Mouse (Mus musculus) layer of hippocampus, adult 18-20 months (tissue): ENCODE data around the gene A4galt. TPM values are rescaled to one million over a fixed set of nuclear protein-coding genes. Genes with fewer than 3 reads are reported as not detected.
"Not testable (repeated sequence)": the region's sequence is repeated elsewhere in the genome, so short reads cannot be mapped to it uniquely, and the experiment has no call there.

ENCODE experiments used
- DNase-seq, 2 experiments: peaks; one replicate each; pipeline ENCODE4 v3.0.0; 2022; ENCODE audit warnings: low spot score in 2 of 2
- long read RNA-seq: library from polyadenylated mRNA; stranded (forward); transcript quantifications from one replicate; pipeline ENCODE4 v2.0.0, GENCODE M21; 2021
- total RNA-seq, 2 experiments: library from RNA; stranded (reverse); gene quantifications; 2 replicates each; pipeline ENCODE4 v1.2.3; 2021

A4galt gene
- total RNA-seq = 1 to 10 TPM; 3.0 to 3.5 TPM
- long read RNA-seq = 0 reads

DNA sequence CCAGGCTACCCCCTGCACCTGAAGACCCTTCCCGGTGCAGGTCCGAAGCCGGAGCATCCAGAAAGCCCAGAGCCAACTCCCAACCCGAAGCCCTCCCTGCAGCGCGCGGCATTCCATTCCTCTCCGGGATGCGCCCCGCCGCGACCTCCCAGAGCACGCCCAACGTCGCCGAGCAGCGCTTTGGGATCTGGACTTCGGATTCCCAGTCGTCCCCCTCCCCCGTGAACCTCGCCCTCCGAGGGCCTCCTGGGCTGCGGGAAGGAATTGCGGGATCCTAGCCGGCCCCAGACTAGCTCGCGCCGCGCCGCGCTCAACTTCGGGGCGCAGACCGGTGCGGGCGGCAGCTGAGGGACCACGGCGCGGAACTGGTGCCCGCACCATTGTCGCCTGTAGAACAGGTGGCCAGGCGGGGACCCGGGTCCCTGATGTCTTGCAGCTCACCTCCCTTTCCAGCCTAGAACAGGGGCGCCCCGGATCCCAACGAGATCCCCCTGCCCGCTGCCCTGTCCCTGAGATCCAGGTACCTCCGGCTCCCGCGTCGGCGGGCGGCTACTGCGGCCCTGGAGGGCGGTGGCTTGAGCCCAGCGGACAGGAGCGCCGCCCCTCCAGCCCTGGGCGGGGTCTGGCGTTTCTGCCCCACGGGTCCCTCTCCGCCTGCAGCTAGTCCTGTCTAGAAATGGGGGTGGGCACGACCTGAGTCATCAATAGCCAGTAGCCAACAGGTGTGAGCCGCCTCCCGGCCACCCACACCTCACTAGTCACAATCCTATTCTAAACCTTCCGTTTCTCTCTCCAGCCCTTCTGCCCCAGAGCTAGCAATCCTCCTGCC, at the start of gene A4galt:
A4galt (minus strand) TSS at position 599 of the 829 bp plus-strand sequence.
- DNase-seq = no peak

DNA sequence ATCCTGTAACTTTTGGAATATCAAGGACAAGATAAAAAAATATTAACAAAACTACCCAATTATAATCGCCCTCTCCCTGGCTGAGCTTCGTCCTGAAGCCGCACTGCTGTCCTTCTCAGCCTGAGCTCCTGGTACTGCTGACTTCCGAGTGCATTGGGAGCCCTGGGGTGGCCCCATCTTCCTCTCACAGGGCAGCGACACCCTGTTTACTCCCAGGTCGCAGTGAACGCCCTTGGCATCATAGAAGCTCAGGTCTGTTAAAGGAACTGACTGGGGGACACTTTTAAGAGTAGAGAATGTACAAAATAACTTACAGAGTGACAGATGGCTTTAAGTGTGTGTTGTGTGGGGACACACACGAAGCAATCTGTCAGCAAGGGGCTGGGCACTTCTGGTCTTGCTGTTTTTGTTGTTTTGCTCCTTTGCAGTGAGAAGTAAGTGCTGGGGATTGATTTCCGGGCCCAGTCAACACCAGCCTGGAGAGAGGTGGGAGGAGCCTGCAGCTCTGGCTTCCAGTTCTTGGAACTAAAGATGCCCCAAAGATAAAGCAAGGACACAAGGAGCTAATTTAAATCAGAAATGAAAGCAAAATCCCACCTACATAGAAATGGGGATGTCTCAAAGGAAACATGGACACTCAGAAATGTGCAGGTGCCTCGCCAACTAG, 48.5 kb upstream of the A4galt start:
- DNase-seq = peak in 1 of 2 experiments; percentile 25

DNA sequence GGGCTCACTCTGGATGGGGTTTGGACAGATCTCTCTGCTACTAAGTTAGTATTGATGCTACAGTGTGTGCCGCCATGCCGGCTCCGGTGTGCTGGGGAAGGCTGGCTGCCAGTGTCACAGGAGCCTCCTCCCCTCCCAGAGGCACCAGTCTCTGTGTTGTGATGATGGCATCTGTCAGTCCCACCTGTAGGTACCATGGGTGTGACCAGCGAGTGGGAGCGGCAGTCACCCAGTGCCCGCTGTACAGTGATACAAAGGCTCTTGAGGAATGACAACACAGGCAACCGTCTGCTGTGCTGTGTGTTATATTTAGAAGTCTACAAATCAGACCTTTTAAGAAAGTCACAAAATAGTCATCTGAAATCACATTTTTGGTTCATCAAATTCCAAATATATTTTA, 47.9 kb upstream of the A4galt start:
- peak in 1 of 2 experiments; percentile 21 for DNase-seq

DNA sequence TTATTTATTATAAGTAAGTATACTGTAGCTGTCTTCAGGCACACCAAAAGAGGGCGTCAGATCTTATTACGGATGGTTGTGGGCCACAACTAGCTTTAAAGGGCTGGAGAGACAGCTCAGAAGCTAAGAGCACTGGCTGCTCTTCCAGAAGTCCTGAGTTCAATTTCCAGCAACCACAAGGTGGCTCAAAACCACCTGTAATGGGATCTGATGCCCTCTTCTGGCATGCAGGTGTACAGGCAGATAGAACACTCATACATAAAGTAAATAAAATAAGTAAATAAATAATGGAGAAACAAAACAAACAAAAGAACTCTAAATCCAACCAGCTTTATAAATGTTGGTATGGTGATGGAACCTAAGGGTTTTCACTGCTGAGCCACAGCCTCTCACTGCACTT, 47.2 kb upstream of the A4galt start:
- DNase-seq = no peak

DNA sequence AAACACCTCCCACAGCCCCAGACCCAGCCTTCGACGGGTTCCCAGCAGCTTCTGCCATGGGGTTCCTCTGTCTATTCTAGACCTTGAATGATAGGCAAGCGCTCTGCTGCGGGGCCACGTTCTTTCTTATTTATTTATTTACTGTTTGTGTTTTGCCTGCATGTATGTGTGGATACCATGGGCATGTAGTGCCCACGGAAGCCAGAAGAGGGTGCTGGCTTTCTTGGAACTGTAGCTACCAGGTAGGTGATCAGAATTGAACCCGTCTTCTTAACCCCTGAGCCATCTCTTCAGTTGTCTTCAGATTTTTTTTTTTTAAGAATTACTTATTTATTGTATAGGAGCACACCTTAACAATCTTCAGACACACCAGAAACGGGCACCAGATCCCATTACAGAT, 46.7 kb upstream of the A4galt start:
- DNase-seq = no peak

DNA sequence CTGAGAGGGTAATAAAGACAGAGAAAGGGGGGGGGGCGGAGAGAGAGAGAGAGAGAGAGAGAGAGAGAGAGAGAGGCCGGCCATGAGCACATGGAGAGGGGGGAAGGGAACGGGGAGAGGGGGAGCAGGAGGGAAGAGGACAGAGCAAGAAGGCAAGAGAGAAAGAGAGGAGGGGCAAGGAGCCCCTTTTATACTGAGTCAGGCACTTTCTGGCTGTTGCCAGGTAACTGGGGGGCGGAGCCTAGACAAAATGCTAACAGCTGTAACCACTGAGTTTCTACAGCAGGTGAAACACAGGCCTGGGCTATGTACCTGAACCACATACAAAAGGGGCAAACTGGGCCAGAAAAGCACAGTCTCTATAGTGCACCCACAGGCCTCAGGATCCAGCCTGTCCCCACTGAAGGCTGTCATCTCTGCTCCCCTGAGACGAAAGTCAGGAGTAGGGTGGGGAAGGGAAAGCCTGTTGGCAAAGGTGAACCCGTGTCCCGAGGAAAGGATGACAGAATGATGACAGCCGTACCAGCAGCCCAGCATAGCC, 45.3 kb upstream of the A4galt start:
- no peak for DNase-seq

DNA sequence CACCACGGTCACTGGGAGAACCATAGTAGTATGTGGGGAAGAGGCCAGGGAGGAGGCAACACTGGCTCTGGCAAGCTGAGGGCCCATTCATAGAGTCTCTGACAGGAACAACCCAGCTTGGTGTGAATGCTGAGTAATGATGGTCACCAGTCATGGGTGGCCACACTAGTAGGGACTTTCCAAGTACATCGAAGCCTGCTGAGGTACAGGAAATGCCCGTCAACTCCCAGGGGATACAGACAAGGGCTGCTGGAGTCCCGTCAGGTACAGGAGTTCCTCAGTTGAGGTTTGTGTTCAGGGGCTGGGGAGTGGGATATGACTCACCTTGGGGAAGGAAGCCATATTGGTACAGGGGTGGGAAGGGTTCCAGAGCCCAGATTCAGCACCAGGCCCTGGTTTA, 44.5 kb upstream of the A4galt start:
- no peak for DNase-seq

DNA sequence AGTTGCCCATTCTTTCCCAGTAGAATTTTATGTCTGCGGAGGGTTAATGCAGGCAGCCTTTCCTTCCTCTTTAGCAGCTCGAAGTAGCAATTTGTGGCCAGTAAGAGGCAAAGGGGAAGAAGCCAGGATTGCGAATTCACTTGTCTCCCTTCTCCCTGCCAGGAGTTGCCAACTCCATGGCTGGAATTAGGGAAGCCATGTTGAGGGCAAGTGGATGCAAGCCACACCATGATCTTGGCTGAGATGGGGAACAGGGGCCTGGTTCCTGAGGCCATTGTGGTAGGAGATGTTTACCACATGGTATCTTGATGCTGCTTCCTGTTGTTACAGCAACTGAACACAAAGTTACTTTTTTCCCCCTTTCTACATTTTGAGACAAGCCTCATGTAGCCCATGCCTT, 43.4 kb upstream of the A4galt start:
- no peak for DNase-seq

DNA sequence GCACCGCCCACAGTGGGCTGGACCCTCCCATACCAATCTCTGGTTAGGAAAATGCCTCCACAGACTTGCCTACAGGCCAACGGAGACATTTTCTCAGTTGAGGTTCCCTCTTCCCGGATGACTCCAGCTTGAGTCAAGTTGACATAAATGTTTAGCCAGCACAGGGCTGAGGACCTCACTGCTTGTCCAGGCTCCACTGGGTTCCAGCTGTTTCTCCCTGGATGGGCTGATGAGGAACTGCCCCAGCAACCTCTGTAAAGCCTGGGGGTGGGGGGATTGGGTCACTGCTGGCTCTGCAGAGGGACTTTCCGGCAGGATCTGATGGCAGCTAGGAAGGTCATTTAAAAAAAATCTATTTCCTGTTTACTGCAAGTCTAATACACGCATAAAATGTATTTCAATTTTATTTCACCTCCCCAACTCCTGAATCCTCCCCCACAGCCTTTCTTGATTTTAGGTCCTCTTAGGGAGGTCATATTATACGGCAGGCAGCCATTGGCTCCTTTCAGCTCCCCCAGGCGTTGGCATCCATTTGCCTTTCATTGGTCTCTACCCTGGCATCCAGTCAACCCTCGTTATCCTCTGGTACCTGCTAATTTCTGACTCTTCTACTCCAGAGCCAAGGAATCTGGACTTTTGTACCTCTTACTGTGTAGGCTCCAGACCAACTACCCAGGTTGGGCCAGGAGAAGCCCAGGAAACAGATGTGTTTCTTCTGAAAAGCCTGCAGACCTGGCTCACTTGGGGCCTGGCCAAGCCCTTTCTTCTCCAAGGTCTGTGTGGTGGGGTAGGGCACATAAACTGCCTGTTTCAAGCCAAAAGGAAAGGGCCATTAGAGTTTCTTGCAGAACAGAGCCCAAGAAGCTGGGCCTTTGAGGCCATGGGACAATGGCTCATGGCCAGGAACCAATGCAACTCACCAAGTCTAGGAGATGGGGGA, 42.4 kb upstream of the A4galt start:
- no peak for DNase-seq

DNA sequence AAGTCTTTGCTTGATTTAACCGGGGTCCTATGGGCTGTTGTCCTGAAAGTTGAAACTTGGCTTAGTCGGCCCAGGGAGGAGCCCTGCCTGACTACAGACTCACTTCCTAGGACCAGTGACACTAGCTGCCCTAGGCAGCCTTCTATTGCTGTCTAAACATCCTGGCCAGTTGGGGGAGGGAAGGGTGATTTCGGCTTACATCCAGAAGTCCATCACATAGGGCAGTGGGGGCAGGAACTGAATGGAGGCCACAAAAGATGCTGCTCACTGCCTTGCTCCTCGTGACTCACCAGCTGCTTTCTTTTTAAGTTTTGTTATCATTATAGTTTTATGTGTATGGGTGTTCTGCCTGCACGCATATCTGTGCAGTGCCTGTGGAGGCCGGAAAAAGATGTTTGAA, 41.6 kb upstream of the A4galt start:
- no peak for DNase-seq

DNA sequence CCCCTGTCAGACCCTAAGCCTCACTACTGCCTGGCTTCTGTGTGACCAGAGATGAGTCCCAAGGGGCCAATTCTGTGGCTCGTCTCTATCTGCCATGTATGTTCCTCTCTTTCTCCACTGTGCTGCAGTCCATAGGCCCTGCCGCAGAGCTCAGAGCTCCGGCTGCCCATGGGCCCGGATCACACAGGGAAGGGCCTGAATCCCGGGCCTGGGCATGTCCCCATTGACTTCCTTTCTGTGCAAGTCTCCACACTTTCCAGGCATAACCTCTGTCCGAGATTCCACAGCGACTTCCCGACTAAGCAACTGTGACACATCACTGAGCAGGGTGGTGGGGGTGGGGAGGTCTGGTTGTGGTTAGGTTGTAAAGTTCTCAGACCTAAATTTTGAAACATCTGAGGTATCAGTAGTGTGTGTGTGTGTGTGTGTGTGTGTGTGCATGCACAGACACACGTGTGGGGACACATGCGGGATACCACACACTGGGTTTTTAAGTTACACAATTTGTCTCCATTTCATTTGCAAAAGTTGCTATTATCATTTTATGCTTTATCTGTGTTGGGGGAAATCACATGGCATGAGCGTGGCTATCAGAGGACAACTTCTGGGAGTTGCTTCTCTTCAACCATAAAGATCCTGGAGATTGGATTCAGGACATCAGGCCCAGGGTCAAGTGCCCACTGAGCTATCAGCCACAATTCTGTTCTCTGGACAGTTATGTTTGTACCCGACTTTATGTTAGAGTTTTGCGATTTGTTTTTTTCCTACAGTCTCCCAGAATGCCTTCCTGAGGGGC, 40.9 kb upstream of the A4galt start:
- DNase-seq = no peak

DNA sequence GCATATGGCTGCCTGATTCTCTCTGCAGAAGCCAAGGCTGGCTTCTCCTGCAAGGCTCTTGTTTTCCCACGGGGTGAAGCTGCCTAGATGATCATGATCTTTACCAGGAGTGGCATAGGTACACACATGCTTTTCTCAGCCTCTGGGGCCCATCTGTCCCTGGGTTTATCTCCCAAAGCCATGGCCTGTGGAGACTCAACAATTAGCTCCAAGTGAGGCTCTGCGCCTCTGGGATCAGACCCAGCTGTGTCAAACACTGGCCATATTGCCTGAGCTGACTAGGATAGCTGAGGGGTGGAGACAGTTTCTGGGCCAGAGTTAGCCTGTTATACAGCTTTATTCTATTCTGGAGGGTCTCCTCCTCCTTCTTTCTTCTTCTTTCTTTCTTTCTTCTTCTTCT, 39.3 kb upstream of the A4galt start:
- no peak for DNase-seq

DNA sequence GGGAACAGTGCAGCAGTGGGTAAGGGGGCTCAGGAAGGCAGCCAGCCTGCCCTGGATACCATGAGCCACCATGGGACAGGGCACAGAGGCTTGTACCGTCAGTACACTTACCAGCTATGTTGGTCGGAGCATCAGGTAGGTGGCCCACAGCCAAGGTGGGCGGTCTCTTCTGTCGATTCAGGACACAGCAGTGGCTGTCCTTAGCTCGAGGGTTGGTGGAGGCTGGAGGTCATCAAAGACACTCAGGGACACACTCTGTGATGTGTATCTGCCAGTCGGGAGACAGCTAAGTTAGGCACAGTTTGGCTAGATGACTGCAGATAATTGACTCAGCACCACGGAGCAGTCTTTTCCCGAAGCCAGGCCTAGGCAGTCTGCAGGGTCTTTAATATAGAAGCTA, 33.3 kb upstream of the A4galt start:
- DNase-seq = no peak

DNA sequence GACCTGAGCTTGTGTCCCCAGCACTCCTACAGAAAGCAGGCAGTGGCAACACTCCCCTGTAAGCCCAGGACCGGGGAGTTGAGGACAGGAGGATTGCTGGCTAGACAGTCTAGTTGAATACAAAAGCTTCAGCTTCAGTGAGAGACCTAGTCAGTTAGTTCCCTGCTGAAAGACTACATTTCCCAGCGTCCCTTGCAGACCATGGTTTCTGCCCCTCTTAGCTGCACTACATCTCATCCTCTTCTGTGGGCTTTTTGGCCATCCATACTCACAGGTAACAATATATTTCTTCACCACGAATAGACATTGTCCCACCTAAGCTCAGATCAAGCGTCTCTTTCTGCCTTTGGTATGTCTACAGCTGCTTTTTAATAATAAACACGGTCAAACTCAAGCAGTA, 30.8 kb upstream of the A4galt start:
- no peak for DNase-seq

DNA sequence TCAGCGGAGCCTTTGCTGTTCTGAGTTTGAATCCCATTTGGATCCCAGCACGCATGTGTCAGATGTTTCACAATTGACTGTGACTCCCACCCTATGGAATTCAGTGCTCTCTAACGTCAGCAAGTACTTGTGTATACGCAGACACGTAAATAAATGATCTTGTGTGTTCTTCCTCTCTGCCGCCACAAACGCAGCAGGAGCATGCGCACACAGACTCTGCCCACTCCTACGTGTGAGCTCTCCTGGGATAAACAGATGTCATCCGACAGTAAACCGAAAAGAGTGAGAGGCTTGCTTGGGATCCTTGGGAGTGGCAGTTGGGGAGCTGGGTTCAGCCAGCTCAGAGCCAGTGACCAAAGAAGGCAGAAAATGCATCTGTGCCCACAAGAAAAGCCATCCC, 29.7 kb upstream of the A4galt start:
- peak in 1 of 2 experiments; percentile 22 for DNase-seq

DNA sequence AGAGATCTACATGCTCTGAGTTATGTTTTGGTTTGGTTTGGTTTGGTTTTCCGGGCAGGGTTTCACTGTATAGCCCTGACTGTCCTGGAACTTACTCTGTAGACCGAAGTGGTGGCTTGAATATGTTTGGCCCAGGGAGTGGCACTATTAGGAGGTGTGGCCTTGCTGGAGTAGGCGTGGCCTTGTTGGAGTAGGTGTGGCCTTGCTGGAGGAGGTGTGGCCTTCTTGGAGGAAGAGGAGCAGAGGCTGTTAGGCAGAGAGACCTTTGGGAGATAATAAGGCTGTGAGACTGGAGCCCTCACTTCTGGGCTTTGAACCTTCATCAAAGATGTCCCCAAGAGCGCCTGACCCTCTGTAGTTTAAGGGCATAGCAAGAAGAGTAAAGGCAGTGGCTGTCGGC, 27.0 kb upstream of the A4galt start:
- DNase-seq = no peak

DNA sequence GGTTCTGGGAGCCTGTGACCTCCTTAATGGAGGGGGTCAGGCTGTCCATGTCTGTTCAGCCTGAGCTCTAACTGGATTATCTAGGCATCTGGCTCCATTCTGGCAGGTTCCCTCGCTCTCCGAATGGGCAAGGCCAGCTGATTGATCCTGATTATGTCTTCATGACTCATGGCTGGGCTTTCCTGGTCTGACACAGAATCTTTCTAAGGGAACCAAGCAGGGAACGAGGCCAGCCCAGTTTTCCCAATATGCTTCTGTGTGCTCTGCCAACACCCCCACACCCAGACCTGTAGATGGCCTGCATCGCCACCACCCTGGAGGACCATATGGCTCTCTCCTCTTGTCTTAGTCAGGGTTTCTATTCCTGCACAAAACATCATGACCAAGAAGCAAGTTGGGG, 25.9 kb upstream of the A4galt start:
- DNase-seq = peak in 1 of 2 experiments; percentile 24

DNA sequence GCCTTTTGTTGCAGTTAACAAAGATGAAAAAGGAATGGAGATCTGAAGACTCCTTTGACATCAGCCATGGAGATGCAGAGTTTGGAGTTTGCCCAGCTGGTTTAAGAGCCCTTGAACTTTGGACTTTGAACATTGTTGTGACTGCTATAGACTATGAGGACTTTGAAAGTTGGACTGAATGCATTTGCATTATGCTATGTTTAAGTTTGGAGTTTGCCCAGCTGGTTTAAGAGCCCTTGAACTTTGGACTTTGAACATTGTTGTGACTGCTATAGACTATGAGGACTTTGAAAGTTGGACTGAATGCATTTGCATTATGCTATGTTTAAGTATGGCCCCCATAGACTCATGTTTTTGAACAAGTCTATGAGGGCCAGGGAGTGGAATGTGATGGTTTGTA, 22.7 kb upstream of the A4galt start:
- not testable (repeated sequence) for DNase-seq

DNA sequence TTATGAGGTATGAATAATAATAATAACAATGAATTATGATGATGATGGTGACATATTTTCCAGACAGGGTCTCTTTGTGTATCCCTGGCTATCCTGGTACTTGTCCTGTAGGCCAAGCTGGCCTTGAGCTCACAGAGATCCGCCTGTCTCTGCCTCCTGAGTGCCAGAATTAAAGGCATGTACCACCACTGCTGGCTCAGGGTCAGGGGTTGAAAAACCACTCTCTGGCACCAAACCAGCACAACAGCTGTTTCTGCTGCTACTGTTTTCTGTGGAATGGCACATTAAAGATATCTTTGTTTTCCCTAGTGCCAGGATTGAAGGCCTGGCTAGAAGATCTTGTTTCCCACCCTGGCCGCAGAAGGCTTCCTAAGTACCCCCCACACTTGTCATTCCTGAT, 21.4 kb upstream of the A4galt start:
- no peak for DNase-seq

DNA sequence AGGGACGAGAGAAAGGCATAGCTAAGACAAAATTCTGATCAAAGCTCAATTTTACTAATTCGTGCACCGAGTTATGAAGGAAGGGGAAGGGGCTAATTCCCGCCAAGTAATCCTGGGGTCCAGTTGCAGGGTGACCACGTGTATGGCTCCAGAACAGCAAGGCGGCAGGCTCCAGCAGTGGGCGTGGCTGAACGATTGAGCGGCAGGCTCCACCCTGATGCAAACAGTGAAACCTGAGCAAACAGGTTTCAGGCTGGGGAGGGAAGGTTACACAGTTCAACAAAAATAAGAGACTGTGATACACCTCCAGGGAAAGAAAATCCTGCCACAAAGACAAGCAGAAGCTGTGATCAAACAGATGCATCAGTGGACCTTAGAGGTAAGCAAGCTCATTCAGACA, 19.6 kb upstream of the A4galt start:
- DNase-seq = not testable (repeated sequence)

DNA sequence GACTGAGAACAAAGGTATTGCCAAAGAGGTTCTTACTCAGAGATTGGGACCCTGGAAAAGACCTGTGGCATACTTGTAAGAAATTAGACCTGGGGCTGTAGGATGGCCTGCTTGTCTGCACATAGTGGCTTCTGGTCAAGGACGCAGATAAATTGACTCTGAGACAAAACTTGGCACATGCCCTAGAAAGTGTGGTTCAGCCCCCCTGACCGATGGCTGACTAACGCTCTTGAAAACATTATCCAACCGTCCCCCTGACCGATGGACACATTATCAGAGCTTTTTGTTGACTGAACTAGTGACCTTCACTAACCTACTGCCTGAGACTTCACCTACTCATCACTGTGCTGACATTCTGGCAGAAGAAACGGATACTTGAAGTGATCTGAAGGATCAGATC, 18.4 kb upstream of the A4galt start:
- DNase-seq = not testable (repeated sequence)
